Mouse (Mus musculus) heart, embryonic 15.5 days (tissue): ENCODE results near the gene E030025P04Rik. TPM values are rescaled to one million over a fixed set of nuclear protein-coding genes. Genes with fewer than 3 reads are reported as not detected.

Experiments used
- ATAC-seq: fragments of 200-750 bp; cut with Nextera tagmentation; replicated peaks from 2 replicates; pipeline ENCODE4 v1.8.0; 2017; ENCODE audit warnings: low read depth, moderate TSS enrichment; ENCODE audit not compliant: insufficient number of reproducible peaks, insufficient read depth, low FRiP score
- H3K27ac ChIP-seq: fragments of 300-500 bp; sonication (generic); 2 replicates; pipeline ENCODE4 v1.5.1; 2015; ENCODE audit warnings: mild to moderate bottlenecking, inconsistent platforms
- H3K27me3 ChIP-seq: fragments of 300-500 bp; sonication (generic); 2 replicates; pipeline ENCODE4 v1.6.1; 2015; ENCODE audit warnings: inconsistent platforms
- H3K36me3 ChIP-seq: fragments of 300-500 bp; sonication (generic); 2 replicates; pipeline ENCODE4 v1.6.1; 2015; ENCODE audit warnings: mild to moderate bottlenecking, inconsistent platforms
- H3K4me1 ChIP-seq: fragments of 300-500 bp; sonication (generic); replicated peaks from 2 replicates; pipeline ENCODE4 v1.6.1; 2015; ENCODE audit warnings: inconsistent platforms
- H3K4me2 ChIP-seq: fragments of 300-500 bp; sonication (generic); 2 replicates; pipeline ENCODE4 v1.6.1; 2015; ENCODE audit warnings: inconsistent platforms, mild to moderate bottlenecking, moderate library complexity
- H3K4me3 ChIP-seq: fragments of 300-500 bp; sonication (generic); 2 replicates; pipeline ENCODE4 v1.5.1; 2015; ENCODE audit warnings: mild to moderate bottlenecking, inconsistent platforms
- H3K9ac ChIP-seq: fragments of 300-500 bp; sonication (generic); 2 replicates; pipeline ENCODE4 v1.6.1; 2015; ENCODE audit warnings: mild to moderate bottlenecking, inconsistent platforms
- H3K9me3 ChIP-seq: fragments of 300-500 bp; sonication (generic); replicated peaks from 2 replicates; pipeline ENCODE4 v1.6.1; 2016; ENCODE audit warnings: inconsistent platforms
- WGBS: fragments of 180-500 bp; shearing (Covaris S2); methylation state at CpG from one replicate; pipeline ENCODE4 v1.1.7; 2015; ENCODE audit warnings: mixed read lengths; 5-methylcytosine and 5-hydroxymethylcytosine counted together
- polyA plus RNA-seq: library from polyadenylated mRNA; unstranded; fragments of >200 nt; fragmentation: Nextera tagmentation; extraction: Ambion mirVana; gene quantifications from 2 replicates; pipeline ENCODE4 v1.2.1, GENCODE M21; 2015

The E030025P04Rik gene
- polyA plus RNA-seq, result not detected in 2 replicates

DNA sequence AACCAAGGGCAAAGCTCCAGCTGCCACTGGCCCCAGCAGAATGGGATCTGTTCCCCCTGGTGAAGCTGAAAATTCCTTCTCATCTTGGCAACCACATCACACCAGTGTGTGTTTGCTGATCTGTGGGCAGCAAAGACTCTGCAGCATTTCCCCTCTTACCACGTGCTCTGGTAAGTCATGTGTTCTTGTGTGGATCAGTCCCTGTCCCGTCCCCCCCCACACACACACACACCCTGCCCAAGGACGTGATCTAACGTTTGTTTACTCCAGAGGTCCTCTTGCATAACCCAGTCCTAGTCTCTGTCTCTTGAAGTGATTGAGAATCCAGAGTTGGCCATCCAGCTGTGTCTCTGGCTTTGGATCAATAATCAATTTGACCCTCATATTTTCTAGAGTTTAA is at the start of gene E030025P04Rik:
E030025P04Rik (minus strand) TSS at position 134 of the 400 bp plus-strand sequence.
- no peak within 1 kb of the TSS for H3K4me3 ChIP-seq
- no peaks in the 10 kb centered on the region for H3K4me1 ChIP-seq
- H3K36me3 ChIP-seq, result no peaks in the 10 kb centered on the region
- ATAC-seq, result no peak
- H3K9ac ChIP-seq, result no peak within 1 kb of the TSS
- H3K4me2 ChIP-seq, result no peak within 1 kb of the TSS
- peaks cover 4% of the 10 kb centered on the region; the same call in 1 of the 2 replicates for H3K27me3 ChIP-seq
- H3K9me3 ChIP-seq, result no peaks in the 10 kb centered on the region
- no peak within 1 kb of the TSS for H3K27ac ChIP-seq
- 57% methylated on average over 4 of the region's 4 CpGs for WGBS

GRCm38 (mm10) chr11:109192673-109193557 is 48.7 kb upstream of the E030025P04Rik start:
- no peak overlapping the region for H3K4me3 ChIP-seq
- H3K27me3 ChIP-seq, result 0 out of 2 replicates have a peak, but pooled peaks cover 3% of the 10 kb centered on the region
- H3K4me1 ChIP-seq, result no peaks in the 10 kb centered on the region
- H3K9me3 ChIP-seq, result no peaks in the 10 kb centered on the region
- H3K36me3 ChIP-seq, result no peaks in the 10 kb centered on the region
- H3K27ac ChIP-seq, result no peak overlapping the region
- WGBS, result 46% methylated on average over 15 of the region's 15 CpGs
- ATAC-seq, result no peak
- H3K4me2 ChIP-seq, result no peak overlapping the region
- H3K9ac ChIP-seq, result no peak overlapping the region

DNA sequence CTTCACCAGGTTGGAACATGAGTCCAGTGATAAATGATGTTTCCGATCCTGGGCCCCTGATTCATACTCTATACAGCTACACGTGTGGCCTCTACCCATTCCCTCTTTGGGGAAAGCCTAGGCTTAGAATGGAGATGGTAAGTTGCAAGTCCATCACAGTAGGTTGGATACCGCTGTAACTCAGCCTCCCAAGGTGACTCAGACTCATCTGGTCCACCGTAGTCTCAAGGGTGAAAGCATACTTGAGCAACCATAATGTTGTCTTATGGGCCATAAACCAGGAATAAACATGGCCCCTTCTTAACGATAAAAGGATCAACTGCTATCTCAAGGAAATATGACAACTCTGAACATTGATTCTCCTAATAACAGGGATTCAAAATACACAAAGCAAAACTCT is 44.1 kb upstream of the E030025P04Rik start:
- Histone ChIP-seq H3K4me1 (no peaks in the 10 kb centered on the region), H3K36me3 (no peaks in the 10 kb centered on the region), H3K4me2 (no peak overlapping the region), H3K27ac (no peak overlapping the region), H3K9me3 (no peaks in the 10 kb centered on the region), H3K27me3 (0 out of 2 replicates have a peak, but pooled peaks cover 3% of the 10 kb centered on the region), H3K9ac (no peak overlapping the region), H3K4me3 (no peak overlapping the region)
- no peak for ATAC-seq
- 87% methylated on average over 5 of the region's 5 CpGs for WGBS

DNA sequence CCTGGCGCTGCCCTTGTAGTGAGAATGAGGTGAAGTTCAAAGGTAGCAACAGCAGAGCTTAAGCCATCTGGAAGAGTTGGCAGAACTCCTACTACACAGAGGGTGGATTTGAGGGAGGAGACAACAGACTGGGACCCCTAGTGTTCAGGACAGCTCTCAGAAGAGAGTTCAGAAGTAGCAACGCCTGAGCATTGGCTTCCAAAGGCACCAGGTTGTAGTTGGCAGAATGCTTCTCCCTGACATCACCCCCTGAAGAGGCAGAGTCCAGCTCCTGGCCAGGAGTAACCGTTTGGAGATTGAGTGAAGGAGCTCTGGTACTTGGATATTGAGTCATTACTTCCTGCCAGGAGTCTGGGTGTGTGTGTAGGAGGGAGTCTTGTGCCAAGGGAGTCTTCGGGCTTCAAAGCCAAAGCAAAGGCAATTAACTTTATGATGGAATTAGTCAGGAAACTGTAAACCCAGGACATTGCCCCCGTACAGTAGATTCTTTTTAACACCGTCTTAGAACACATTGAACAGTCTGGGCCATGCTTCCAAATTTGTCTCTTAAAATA is 43.5 kb upstream of the E030025P04Rik start:
- H3K27ac ChIP-seq, result no peak overlapping the region
- 68% methylated on average over 6 of the region's 6 CpGs for WGBS
- H3K36me3 ChIP-seq, result no peaks in the 10 kb centered on the region
- ATAC-seq, result no peak
- 0 out of 2 replicates have a peak, but pooled peaks cover 3% of the 10 kb centered on the region for H3K27me3 ChIP-seq
- H3K4me2 ChIP-seq, result no peak overlapping the region
- no peaks in the 10 kb centered on the region for H3K4me1 ChIP-seq
- H3K9ac ChIP-seq, result no peak overlapping the region
- no peak overlapping the region for H3K4me3 ChIP-seq
- no peaks in the 10 kb centered on the region for H3K9me3 ChIP-seq

DNA sequence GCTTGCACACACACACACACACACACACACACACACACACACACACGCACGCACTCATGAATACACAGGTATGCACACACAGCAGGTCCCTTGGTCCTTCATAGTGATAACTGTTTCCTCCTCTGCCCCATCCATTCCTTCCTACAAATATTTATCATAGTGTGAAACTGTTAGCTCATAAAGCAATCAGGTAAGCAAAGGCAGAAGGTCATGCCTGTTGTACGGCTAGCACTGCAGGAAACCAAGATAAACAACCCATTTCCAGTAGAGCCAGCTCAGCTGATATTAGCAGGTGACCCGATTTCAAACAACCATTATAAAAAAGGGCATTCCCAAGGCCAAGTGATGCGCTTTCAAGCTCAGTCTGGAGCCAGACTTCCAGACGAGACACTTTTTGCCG is 36.9 kb upstream of the E030025P04Rik start:
- ATAC-seq, result no peak
- no peak overlapping the region for H3K4me2 ChIP-seq
- 67% methylated on average over 7 of the region's 7 CpGs for WGBS

GRCm38 (mm10) chr11:109180290-109180689 is 36.1 kb upstream of the E030025P04Rik start:
- no peak for ATAC-seq
- 43% methylated on average over 11 of the region's 11 CpGs for WGBS
- H3K4me1 ChIP-seq, result 0 out of 2 replicates have a peak, but pooled peaks cover 4% of the 10 kb centered on the region

More for the DNA sequence above, 36.9 kb upstream of the E030025P04Rik start:
- Histone ChIP-seq H3K4me1 (0 out of 2 replicates have a peak, but pooled peaks cover 4% of the 10 kb centered on the region), H3K36me3 (no peaks in the 10 kb centered on the region), H3K4me3 (no peak overlapping the region), H3K27me3 (peaks cover 11% of the 10 kb centered on the region), H3K9ac (no peak overlapping the region), H3K9me3 (no peaks in the 10 kb centered on the region), H3K27ac (no peak overlapping the region)

DNA sequence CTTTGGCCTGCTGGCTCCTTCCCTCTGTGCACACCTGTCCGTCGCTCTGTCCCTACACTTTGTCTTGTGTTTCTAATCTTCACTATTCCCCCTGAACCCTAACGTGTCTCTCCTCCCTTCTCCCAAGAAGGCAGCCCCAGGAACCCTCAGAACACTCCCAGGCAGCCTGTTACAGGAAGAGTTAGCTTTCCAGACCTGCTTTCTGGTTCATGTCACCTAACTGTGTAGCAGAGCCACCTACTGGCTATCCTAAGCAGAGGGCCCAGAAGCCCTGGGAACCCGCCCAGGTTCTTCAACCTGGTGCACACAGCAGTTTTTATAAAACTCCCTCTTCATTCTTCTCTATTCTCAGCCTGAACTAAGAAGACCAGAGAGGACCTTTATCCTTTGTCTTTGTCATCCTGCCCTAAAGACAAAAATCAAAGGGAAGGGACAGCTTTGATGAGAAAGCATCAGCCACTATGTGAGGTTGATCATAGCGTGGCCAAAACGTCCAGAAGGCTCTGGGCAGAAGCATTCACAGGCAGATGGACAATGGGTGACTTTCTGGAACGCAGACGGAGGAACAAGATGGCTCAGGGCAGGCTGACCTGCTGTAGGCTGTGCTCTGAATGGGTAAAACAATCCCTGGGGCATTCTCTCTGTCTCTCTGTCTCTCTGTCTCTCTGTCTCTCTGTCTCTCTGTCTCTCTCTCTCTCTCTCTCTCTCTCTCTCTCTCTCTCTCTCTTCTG is 34.8 kb upstream of the E030025P04Rik start:
- no peak for ATAC-seq
- Histone ChIP-seq H3K27me3 (peaks cover 11% of the 10 kb centered on the region), H3K4me3 (no peak overlapping the region), H3K4me2 (no peak overlapping the region), H3K36me3 (no peaks in the 10 kb centered on the region), H3K4me1 (0 out of 2 replicates have a peak, but pooled peaks cover 4% of the 10 kb centered on the region), H3K9ac (no peak overlapping the region), H3K9me3 (no peaks in the 10 kb centered on the region), H3K27ac (no peak overlapping the region)
- 50% methylated on average over 8 of the region's 8 CpGs for WGBS

More at GRCm38 (mm10) chr11:109180290-109180689, 36.1 kb upstream of the E030025P04Rik start:
- no peaks in the 10 kb centered on the region for H3K9me3 ChIP-seq
- no peak overlapping the region for H3K4me3 ChIP-seq
- peaks cover 11% of the 10 kb centered on the region for H3K27me3 ChIP-seq
- H3K4me2 ChIP-seq, result no peak overlapping the region
- no peak overlapping the region for H3K27ac ChIP-seq
- H3K9ac ChIP-seq, result no peak overlapping the region
- no peaks in the 10 kb centered on the region for H3K36me3 ChIP-seq

DNA sequence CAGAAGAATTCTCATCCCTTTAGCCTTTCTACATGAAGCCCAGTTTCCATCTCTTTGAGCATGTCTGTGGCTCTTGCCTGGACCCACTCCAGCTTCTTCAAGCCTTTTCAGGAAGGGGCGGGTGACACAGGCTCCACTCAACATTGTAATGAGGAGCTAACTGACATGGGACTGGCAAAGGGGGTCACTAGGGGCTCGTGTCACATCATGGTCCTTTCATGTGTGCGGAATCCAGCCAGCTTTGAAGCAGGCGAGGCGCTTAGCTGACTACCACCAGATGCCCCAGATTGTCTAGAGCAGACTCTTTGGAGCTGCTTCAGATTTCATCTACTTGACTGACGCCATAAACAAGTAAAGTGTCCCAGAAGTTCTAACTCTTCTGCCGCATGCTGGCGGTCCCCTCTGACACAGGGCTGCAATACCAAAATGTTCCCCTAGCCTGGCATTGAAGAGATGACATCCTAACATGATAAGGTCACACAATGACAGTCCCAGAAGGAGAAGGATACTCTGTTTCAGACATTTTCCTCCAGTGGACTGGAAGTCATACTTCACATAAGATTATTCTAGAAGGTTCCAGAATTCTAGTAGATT is 31.3 kb upstream of the E030025P04Rik start:
- Histone ChIP-seq H3K4me2 (no peak overlapping the region), H3K36me3 (no peaks in the 10 kb centered on the region), H3K9ac (no peak overlapping the region), H3K4me3 (no peak overlapping the region), H3K9me3 (no peaks in the 10 kb centered on the region), H3K4me1 (0 out of 2 replicates have a peak, but pooled peaks cover 4% of the 10 kb centered on the region), H3K27ac (no peak overlapping the region), H3K27me3 (peaks cover 11% of the 10 kb centered on the region)
- no peak for ATAC-seq
- 75% methylated on average over 8 of the region's 8 CpGs for WGBS

- Histone ChIP-seq H3K4me2 (no peak overlapping the region), H3K27ac (no peak overlapping the region), H3K4me3 (no peak overlapping the region), H3K4me1 (no peaks in the 10 kb centered on the region), H3K9ac (no peak overlapping the region), H3K27me3 (peaks cover 6% of the 10 kb centered on the region; the same call in 1 of the 2 replicates), H3K36me3 (no peaks in the 10 kb centered on the region), H3K9me3 (no peaks in the 10 kb centered on the region)
- WGBS, result 92% methylated on average over 1 of the region's 1 CpGs
- no peak for ATAC-seq
Measured at GRCm38 (mm10) chr11:109172224-109172623, 28.1 kb upstream of the E030025P04Rik start.

GRCm38 (mm10) chr11:109170771-109171170 is 26.6 kb upstream of the E030025P04Rik start:
- H3K27ac ChIP-seq, result no peak overlapping the region
- peaks cover 6% of the 10 kb centered on the region; the same call in 1 of the 2 replicates for H3K27me3 ChIP-seq
- ATAC-seq, result no peak
- H3K9me3 ChIP-seq, result no peaks in the 10 kb centered on the region
- H3K9ac ChIP-seq, result no peak overlapping the region
- no peak overlapping the region for H3K4me2 ChIP-seq
- no peaks in the 10 kb centered on the region for H3K4me1 ChIP-seq
- H3K36me3 ChIP-seq, result no peaks in the 10 kb centered on the region
- no peak overlapping the region for H3K4me3 ChIP-seq
- WGBS, result 89% methylated on average over 6 of the region's 6 CpGs

DNA sequence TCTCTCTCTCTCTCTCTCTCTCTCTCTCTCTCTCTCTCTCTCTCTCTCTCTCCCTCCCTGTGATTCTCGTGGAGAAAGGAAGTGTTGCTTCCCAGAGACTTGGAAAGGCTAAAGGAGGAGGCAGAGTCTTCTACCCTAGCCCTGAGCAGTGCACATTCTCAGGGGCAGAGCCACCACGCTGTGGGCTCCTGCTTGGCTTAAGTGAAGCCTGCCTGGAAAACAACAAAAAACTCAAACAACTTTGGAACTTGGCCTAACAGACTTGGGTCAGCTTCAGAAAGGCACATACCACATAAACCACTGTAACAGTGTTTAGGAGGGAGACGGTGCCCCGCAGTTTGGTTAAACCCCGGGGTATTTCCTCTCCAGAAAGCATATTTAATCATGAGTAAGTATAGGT is 13.5 kb upstream of the E030025P04Rik start:
- Histone ChIP-seq H3K27ac (no peak overlapping the region), H3K9ac (no peak overlapping the region), H3K36me3 (no peaks in the 10 kb centered on the region), H3K4me1 (no peaks in the 10 kb centered on the region), H3K9me3 (no peaks in the 10 kb centered on the region), H3K4me3 (no peak overlapping the region), H3K4me2 (no peak overlapping the region), H3K27me3 (no peaks in the 10 kb centered on the region)
- ATAC-seq, result no peak
- WGBS, result 78% methylated on average over 4 of the region's 5 CpGs
